Mouse (Mus musculus): ENCODE data around the gene Sult2b1.

The Sult2b1 gene

DNA sequence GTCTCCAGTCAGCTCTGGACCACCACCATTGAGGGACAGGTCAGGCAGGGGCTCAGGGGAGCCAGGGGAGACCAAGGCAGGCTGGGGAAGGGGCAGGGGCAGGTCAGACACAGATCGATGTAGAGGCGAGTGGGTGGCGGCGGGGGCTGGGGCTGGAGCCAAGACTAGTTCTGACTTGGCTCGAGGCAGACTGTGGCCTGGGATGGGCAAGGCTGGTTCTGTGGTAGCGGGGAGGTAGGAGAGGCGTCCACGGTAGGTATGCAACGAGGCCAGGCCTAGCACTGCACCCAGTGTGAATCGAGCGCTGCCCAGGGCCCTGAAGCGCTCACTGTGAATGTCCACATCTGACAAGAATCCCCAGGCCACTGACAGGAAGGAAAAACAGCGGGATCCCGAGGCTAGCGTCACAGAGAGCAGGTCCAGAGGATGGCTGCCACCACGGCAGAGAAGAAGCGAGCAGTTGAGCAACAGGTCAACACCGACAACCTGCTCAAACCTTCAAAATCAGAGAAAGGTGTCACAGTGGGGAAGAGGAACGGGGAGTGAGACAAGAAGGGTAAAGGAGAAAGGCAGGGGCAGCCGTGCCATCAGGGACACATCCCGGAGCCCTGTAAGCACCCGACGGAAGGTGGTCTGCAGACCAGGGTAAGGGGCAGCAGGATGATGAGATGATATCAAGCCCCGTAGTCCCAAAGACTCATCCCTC, 73.0 kb downstream of the Sult2b1 start:
- DNase-seq (ENCODE audit: low spot score in 2 of 2) = no peak

DNA sequence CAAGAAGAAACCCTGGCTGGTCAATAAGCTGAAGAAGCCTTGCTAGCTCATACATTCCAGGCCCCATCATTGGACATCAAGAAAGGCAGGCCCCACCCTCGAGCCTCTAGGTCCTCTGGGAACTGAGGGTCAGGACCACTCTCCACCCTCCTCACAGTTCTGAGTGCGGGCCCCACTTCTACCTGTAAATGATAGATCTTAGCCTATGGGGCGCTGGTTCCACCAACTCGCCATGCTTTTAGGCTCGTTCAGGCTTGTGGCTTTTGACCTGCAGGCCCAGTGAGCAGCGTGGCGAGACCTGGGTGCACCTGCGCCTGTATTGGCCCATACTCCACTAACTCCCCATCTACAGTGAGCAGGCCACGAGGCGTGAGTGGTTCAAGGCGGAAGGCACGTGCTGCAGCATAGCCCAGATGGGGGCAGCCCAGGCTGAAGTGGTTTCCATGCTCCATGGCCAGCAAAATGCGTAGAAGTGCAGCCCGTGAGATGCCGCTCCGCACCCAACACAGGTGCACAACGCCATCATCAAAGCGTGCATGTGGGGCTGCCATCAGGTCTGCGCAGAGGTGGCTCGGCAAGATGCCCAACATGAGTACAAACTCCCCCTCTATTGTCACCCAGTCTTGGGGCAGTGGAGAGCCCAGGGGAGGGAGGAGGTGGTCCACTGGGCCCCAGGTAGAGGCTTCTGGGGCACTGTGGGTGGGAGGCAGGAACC, 73.8 kb downstream of the Sult2b1 start:
- no peak for DNase-seq (ENCODE audit: low spot score in 2 of 2)

DNA sequence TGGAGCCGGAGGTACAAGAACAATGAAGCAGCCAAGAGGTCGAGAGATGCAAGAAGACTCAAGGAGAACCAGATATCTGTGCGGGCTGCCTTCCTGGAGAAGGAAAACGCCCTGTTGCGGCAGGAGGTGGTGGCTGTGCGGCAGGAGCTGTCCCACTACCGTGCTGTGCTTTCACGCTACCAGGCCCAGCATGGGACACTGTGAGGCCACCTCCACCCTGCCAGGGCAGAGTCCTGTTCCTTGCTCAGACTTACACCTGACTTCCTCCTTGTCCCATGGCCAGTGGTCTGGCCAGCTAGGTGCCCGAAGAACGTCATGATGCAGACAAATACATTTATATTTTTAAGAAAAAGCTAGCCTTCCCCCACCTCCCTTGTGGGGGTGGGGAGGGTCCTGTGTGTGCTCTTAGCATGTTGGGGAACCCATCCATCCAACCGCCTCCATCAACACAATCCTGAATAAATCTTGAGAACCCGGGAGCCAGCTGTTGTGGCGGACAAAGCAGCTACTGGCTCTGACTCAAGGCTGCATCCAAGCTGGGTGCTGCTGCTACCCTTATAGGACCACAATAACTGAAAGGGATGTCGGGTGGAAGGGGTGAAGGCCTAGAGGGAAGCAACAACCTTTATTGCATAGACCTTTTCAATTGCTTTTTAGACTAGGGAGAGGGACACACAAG, 74.7 kb downstream of the Sult2b1 start:
- DNase-seq (ENCODE audit: low spot score in 2 of 2) = no peak

DNA sequence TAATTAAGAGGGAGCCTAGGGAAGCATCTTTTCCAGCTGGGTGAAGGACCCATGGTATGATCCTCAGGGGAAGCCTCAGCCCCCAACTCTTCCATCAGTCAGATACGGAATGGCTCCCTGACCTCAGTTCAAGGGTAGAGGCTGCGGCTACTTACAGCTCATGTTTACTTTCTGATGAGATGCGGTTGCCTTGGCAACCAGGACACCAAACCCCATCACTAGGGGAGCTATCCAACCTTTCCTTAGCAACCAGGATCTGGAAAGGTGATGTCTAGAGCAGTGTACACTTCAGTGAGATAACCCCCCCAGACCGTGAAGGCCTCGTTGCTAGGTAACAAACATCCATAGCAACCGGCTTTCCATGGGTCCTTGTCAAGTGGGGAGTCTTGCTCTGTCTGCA, 75.4 kb downstream of the Sult2b1 start:
- no peak for DNase-seq (ENCODE audit: low spot score in 2 of 2)

DNA sequence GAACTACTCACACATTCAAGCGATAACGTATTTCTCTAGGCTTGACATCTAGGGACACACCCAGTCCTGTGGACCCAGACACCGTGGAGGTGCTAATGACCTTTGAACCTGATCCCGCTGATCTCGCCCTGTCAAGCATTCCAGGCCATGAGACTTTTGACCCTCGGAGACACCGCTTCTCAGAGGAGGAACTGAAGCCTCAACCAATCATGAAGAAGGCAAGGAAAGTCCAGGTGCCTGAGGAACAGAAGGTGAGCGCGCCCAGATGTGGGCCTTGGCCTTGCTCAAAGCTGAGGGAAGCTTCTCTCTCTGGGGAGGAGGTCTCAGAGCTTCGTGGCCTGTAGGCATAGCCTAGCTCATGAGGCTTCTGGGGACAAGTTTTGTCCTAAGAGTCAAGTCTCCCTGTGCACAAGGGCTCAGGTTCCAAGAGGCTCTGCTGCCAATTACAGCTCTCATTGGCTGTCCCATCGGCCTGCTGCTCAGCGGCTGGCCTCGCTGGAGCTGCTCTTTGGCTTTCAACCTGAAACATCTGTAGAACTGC, 76.2 kb downstream of the Sult2b1 start:
- no peak for DNase-seq (ENCODE audit: low spot score in 2 of 2)

DNA sequence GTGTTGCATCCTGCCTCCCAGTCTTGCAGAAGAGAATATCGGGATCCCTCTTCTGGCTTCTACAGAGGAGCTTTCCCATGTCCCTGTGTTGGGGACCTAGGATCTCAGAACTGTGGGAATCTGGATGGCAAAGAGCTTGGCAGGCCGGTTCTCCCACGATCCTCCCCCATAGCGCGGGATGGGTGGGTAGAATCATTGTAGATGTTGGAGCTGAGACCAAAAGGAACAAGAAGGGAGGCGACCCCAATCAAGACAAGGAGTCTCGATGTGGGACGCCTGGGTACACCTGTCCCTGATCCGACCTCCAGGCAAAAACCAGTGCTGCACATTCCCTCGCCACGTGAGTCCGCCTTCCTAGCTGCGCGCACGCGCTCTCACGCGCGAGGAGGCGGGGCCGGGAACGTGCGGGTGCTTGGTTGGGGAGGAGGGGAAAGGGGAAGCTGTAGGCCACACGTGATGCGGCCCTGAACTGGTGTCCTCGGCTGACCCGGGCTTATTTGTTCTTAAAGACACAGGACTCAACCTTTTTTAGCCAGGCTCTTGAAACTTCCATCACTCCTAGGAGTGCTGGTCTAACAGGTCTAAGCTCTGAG, 77.0 kb downstream of the Sult2b1 start:
- peak; percentile 95 to 98 for DNase-seq (ENCODE audit: low spot score in 2 of 2)

DNA sequence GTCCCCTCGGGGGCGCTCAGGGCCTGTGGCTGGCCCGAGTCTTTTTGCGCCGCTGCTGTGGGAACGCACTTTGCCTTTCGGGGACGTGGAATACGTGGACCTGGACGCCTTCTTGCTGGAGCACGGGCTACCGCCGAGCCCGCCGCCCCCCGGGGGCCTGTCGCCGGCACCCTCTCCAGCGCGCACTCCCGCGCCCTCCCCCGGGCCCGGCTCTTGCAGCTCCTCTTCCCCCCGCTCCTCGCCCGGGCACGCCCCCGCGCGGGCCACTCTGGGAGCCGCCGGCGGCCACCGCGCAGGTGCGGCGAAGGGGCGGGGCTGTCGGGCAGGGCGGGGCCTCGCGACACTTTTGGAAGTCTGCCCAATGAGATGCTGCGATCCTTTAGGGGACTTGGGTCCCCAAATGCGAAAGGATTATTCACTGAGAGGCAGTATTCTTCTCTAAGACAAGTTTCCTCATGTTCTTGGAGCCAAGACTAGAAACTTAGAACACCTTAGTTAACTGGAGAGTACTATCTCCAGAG, 77.7 kb downstream of the Sult2b1 start:
- peak; percentile 81 to 87 for DNase-seq (ENCODE audit: low spot score in 2 of 2)

DNA sequence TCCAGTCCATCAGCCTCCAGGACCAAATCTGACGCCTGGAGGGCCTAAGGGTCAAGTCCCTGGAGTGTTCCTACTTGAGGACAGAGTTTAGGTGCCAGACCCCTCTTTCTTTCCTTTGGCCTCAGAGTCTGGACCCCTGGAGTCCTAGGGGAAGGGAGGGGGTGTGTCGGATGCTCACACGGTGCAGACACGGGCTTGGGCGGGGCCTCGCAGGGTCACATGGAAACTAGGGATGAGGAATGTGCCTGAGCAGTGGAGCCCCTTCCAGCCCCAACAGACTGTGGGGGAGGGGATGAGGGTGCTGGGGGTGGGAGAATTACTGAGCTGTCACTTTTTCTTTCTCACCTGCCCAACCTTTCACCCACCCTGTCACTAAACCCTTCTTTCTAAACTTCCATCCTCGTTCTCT, 78.6 kb downstream of the Sult2b1 start:
- peak; percentile 78 to 89 for DNase-seq (ENCODE audit: low spot score in 2 of 2)

DNA sequence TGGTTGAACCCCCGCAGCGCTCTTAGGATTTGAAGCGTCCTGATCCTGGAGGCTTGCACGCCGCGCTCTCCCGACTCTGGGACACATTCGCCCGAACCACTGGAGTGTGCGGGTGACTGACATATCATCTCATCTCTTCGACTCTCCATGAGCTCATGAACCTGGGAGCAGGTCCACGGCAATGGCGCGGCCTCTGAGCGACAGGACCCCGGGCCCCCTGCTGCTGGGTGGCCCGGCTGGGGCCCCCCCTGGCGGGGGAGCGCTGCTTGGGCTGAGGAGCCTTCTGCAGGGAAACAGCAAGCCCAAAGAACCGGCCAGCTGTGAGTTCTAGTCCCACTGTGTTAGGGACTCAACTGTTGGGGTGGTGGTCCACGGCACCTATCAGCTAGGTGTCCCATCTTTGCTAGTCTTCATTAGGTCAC, 79.0 kb downstream of the Sult2b1 start:
- DNase-seq (ENCODE audit: low spot score in 2 of 2) = no peak

DNA sequence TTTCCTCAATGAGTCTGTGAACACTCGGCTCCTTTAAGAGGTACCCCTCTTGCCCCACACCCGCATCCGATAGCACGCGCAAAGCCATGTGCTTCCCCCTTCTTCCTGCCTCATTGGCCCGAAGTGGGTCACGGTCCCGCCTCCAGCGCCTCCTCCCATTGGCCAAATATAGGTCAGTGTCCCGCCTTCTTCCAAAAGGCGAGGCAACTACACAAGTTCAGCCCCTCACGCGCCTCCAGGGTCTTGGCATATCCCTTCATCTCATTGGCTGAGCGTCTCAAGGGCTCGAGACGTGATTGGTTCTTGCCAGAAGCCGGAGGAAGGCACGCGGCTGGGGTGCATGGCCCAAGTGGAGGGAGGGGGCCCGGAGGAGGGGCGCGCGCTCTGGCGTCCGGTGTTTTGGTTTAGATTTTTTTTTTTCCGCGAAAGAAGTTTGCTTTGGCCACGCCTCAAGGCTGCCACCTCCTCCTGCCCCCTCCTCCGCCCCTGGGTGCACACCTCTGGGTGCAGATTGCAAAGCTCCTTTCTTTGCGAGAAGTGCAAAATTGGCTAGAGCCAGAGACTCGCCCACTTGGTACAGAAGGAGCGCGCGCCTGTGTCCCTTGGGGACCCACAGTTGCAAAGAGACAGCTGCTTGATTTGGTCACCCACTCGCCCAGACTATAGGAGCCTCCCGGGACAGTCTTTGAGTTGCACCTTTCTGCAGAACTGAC, 79.6 kb downstream of the Sult2b1 start, which contains the start of gene Dbp:
TSS of gene Dbp (plus strand) at position 359 of the 713 bp plus-strand sequence.
- DNase-seq (ENCODE audit: low spot score in 2 of 2) = peak; percentile 99 to 100

DNA sequence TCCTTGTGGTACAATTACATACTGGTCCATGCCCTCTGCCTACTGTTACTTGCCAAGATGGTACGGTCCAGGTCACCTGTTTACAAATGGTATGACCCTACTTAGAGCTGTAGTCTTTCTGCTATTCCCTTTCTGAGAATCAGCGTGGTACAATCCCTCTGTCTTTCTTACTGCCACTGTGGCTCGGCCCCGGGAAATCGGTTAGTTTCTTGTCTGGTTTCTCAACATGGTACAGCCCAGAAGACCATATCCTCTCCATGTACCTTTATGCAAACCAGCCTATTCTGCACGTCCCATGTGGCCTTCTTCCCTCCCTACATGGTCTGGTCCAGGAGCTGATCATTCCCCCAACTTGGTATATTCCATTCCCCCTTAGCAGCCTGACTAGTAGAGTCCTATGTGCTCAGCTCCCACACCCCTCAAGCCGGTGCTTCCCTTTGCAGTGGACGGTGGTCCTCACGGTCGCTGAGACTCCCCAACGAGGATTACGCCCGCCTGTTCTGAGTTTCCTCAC, 80.4 kb downstream of the Sult2b1 start:
- peak; percentile 61 to 65 for DNase-seq (ENCODE audit: low spot score in 2 of 2)

DNA sequence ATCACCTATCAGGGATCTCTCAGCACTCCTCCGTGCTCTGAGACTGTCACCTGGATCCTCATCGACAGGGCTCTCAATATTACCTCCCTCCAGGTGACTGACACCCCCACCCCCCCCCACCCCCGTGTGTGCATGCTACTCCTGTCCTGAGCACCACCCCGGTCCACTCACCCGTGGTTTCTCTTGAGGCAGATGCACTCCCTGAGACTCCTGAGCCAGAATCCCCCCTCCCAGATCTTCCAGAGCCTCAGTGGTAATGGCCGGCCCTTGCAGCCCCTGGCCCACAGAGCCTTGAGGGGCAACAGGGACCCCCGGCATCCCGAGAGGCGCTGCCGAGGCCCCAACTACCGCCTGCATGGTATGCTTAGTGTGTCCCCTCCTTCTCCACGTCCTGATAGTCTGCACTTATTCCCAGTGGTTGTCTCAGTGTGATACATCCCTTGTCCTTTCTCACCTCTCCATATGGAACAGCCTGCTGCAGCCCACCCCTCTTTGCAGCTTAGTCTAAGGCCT, 80.9 kb downstream of the Sult2b1 start:
- DNase-seq (ENCODE audit: low spot score in 2 of 2) = no peak

DNA sequence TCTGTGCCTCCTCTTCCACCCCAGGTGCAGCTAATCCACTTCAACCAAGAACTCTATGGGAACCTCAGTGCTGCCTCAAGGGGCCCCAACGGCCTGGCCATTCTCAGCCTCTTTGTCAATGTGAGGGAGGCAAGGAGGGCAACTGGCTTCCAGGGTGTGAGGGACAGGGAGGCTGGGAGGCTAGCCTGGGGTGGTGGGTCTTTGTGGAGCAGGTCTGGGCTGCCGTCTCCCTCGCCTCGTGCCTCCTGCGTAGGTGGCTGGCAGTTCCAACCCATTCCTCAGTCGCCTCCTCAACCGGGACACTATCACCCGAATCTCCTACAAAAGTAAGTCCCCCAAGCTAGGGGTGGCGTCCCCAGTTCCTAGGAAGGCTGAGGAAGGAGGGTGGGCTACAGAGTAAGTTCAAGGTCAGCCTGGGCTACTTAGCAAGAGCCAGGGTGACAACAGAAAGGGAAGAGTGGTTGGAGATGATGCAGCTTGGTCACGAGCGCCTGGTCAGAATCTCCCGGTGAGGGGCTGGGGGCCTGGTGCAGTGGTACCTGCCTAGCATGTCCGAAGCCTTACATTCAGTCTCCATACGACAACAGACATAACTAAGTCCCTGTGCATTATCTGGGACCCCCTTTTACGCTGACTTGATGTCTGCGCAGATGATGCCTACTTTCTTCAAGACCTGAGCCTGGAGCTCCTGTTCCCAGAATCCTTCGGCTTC, 81.5 kb downstream of the Sult2b1 start:
- no peak for DNase-seq (ENCODE audit: low spot score in 2 of 2)

DNA sequence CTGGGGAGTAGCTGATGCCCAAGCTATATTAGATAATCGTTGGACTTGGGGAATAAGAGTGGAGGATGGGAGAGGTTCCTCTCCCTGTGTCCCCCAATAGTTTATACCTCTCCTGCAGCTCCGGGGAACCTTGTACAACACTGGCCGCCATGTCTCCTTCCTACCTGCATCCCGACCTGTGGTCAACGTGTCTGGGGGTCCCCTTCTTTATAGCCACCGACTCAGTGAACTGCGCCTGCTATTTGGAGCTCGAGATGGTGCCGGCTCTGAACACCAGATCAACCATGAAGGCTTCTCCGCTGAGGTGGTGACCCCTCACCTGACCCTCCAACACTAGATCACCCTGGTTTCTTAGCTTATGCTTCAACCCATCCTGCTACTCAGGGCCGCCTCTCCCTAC, 82.2 kb downstream of the Sult2b1 start:
- no peak for DNase-seq (ENCODE audit: low spot score in 2 of 2)

DNA sequence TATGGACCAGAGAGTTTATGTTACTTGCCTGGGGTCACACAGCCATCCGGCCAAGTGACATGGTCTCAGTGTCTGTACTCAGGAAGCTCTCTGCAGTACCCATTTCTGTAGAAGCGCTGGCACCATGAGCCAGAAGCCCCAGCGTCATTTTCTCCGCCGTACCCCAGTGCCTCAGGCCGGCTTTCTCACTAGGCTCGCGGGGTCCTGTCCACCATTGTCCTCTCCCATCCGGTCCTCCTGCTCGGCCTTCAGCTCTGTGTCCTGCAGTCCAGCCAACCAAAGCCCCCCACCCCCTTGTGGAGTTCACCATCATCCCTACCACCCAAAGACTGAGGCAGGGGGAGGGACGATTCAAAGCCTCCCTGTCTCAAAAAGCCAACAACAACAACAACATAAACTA, 82.9 kb downstream of the Sult2b1 start:
- no peak for DNase-seq (ENCODE audit: low spot score in 2 of 2)

DNA sequence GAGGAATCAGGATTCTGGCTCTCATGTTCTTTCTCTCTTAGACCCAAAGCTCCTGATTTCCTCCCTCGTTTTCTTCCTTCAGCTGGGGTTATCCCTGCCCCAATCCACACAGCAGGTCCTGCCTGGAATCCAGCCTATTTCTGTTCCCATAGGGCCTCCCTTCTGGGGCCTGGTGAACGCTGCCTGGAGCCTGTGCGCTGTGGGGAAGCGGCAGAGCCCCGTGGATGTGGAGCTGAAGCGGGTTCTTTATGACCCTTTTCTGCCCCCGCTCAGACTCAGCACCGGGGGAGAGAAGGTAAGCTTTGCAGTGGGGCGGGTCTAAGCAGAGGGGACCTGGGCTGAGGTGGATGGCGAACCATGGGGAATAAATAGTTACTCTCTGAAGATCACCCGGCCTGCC, 83.4 kb downstream of the Sult2b1 start:
- no peak for DNase-seq (ENCODE audit: low spot score in 2 of 2)

DNA sequence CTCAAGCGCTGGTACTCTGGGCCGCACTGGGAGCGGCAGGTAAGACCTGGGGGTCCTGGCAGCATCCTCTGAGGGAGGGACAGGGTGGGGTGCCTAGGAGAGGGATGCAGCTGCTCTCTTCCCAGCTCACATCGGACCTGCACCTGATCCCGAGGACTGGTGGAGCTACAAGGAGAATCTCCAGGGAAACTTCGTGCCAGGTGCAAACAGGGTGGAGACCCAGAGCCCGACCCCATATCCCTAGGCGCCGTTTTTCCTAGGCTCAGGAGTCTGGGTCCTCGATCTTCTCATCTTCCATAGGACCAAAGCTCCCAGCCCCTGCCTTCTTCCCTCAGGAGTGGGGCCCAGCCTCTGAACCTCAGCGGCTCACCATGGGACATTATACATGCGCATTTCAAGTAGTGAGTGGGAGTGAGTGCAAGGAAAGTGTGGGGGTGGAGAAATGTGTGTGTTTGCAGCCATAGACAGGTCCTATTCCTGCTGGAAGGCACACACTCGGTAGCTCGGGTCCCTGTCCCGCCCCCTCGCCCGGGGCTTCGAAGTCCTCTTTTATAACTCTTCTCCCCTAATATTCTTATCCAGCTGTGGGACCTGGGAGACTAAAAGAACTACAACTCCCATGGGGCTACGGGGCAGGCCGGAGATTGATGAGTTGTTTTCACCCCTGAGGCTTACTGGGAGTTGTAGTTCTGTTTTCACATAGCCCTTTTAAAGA, 84.0 kb downstream of the Sult2b1 start:
- peak; percentile 69 to 79 for DNase-seq (ENCODE audit: low spot score in 2 of 2)

DNA sequence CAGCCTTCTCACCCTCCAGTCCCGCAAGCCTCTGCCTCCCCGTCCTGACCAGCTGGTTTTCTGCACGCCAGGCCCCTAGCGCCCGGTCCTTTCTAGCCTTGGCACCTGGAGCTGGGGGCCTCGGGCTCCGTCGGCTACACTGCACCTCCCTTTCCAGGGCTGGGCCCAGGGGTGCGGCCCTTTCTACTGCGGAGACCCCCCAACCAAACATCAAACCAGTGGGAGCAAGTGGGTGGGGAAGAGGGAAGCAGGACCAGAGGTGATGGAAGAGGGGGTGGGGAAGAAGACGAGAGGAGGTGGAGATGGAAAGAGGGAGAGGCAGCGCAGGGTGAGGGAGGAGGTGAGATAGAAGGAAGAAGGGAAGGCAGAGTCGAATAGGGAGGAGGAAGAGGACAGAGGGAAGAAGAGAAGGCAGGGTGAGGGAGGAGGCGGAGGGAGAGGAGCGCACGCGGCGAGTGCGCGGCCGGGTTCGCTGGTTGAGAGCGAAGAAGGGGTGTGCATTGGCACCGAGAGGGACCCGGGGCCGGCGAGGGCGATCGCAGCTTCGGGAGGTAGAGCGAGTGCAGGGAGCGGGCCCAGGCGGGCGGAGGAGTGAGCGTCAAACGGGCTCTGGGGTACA, 84.8 kb downstream of the Sult2b1 start, which contains the start of gene Car11:
TSS of gene Car11 (plus strand) at position 321 of the 619 bp plus-strand sequence.
- DNase-seq (ENCODE audit: low spot score in 2 of 2) = no peak

DNA sequence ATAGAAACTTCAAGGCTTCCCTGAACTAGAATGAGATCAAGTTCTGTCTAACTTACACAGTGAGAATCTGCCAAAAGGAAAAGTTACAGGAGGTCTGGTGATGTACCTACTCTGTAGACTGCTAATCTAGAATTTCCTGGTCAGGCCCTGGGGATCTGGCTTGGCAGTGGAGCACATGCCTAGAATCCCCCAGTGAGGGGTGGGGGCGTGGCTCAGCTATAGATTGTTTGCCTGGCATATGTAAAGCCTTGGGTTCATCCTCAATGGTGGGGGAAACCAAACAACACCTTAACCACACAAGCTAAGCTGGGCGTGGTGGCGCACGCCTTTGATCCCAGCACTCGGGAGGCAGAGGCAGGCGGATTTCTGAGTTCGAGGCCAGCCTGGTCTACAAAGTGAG, 86.6 kb downstream of the Sult2b1 start:
- DNase-seq (ENCODE audit: low spot score in 2 of 2) = no peak
